Mouse (Mus musculus) hindlimb bud, embryonic 11.5 days (tissue): ENCODE measurements around the gene Ift46.

Experiments
- DNase-seq: peaks from one replicate; pipeline ENCODE4 v3.0.0-alpha.2; 2012; ENCODE audit warnings: low read depth, low spot score; ENCODE audit errors: extremely low spot score

Ift46 gene

DNA sequence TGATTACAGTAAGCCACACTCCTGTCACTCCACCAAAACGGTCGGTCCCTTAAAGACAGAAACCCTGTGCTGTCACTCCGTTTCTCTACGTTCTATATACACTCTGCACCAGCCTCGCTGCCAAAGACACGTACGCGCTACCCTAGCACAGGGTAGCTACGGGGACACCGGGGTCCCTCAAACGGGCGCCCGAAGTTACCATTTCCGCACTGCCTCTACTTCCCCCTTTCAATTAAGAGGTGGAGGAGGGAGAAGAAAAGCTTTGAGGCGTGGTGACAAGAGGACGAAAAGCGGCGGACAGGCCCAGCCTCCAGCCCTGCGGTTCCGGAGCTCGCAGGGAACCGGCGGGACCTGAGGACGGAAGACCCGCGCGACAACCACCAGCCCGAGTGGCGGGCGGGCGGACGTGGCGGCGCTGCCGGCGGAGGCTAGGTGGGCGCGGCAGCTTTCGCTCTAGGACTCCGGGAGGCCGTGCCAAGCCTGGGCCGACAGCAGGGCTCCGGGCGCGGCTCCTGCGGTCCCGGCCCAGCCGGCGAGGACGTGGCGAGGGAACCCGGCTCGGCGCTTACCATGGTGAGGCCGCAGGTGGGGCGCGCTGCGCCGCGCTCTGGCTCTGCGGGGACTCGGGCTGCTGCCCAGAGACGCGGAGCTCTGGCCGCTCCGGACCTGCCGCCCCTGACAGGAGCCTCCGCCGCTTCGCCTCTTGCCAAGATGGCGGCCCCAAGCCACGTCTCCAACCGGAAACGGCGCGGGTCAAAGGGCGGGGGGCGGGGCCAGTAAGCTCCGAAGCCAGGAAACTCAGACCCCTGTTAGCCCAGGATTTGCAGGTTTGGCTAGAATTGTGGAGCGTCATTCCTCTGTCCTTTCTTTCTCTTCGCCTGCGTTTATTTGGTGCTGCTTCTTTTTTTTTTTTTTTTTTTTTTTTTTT is at the start of gene Ift46, which contains the start of gene Arcn1:
Gene Ift46 (plus strand): TSS at position 808 of the 928 bp plus-strand sequence.
Gene Arcn1 (minus strand): TSS at position 745 of the 928 bp plus-strand sequence.
- DNase-seq: peak; percentile 64

DNA sequence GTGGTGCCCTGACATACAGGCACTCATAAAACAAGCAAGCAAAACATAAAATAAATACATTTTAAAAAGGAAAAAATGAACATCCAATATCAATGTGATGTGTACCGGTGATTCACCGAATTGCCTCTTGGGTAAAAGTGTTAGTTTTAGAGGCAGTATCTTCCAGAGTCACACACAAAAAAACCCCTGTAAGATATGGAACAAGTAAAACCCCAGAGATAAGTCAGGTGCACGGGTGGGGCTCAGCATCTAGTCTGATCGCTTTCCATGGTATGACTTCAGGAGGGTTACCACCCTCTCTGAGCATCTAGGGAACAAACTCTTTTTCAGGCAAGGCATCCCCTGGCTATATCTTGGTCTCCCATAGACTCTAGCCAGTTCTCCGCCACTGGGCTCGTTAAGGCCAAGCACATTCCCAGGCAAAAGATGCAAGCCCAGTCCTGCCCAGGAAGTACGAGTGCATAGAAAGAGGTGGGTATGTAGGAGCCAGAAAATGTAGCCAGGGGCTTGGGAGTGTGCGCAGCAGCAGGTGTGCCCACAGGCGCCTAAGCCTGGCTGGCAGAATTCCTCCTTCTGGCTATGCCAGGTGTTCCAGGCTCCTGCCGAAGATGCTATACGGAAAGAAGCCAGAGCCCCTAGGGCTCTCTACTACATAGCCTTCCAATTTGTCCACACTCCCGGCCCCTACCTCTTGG is 48.6 kb upstream of the Ift46 start:
- no peak for DNase-seq

DNA sequence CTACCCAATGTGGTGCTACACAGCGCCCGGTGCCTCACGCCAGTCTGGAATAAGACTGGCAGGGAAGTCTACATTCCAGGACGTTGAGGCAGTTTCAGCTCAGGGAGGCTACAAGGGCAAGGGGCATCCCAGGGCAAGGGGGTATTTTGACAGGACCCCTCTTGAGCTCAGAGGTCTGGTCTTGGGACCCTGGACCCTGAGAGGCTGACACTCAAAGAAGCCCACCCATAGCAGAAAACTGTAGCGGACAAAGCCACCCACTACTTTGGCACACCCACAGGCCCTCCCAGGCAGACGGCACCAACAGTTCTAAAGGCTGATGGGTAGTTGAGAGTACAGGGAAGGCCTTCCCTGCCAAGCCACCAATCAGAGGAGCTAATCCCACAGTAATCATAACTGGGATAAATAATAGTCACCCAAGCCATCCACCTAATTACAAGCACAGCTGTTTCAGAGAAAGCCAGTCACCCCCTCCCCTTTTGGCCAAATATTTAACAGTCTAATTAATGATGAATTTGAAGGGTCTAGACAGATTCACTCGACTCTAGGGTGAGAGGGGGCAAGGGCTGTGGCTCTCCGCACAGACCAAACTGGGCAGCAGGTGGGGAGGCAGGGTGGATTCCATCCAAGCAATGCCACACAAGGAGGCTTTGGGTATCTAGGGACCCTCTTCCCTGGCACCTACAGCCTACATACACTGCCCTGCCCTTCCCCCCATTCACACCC is 47.9 kb upstream of the Ift46 start:
- DNase-seq: no peak

DNA sequence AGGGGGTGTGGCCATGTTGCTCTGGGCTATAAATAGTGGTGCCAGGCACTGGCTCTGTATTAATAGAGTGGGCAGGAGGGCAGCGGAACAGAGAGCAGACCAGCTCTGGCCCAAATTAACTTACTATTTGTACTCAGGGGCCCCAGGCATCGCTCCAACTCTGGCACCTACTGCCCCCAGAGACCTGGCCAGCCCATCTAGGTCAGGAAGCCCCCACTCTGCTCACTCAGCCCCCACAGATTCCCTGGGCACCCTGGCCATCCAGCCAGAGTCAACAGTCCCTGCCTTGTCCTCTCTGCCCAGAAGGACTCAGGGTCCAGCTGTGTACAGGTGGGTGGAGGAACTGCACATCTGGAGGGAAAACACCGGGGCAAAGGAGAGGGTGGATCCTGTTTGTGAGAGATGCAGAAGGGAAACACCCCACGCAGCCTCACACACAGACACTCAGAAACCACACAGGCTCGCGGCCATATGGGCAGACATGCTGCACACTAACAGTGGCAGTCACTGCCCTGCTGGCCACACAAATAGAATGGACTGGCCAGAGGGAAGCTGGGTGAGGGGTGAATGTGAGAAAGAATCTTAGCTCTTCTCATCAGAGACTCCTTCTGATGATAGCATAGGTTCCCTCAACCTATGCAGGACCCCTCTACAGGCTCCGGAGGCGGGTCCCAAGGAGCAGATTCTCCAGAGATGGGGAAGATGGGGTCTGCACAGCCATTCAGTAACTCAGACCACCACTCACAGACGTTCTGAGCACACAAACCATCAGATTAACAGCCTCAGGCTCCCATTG is 47.2 kb upstream of the Ift46 start:
- no peak for DNase-seq

DNA sequence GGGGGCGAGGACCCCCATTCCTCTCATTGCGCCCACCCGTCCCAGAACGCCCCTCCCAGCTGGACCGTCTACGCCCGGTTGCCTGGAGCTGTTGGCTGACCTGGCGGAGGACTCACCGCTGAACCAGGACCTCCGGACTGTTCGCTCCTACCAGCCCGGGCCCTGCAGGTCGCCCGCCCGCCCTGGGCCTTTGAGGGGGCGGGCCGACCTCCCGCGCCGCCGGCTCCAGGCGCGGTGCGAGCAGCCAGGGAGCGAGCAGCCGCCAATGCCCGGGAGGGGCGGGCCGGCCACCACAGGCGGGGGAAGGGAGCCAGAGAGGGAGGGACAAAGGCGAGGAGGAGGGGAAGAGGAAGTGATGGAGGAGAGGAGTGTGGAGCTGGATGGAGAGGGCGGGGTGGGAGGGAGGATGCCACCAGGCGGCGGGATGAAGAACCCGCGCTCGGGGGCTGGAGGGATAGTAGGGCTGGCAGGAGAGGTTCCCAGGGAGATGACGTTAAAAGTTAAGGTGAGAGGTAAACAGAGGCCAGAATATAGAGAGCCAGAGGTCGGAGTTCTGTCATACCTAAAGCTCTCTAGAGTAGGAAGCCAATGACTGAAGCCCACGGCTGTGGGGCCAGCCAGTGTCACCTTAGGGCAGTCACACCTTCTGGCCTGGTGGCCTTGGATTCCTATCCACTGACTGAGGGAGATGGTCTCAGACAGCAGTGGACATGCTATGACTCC is 46.4 kb upstream of the Ift46 start:
- DNase-seq: no peak

DNA sequence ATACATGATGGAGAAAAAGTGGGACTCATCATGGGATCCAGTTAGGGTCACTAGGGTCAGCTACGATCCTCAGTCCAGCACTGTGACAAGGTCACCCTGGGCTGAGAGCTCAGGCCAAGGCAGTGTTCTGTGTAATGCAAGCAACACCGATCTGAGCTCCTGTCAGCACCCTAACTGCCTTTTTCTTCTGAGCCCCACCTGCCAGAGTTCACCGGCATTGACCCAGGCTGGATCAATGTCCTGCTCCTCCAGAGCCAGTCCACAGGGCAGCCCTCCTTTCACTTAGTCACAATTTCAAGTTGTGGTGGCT is 45.9 kb upstream of the Ift46 start:
- no peak for DNase-seq

DNA sequence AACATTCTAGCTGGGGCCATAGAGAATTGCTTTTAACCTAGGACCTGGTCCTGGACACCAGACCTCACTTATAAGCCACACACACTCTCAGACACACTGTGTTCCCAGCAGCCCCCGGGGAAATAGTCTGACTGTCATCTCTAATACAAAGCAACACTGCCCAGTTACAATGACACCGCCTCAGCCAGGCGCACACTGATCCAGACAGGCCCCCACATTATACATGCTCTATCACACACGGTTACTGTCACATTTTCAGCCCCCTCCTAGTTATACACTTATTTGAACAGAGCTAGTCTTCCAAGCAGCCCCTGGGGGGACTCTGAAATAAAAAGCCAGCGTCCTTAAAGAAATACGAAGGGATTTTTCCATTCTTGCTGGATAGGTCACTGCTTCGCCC is 45.1 kb upstream of the Ift46 start:
- no peak for DNase-seq

DNA sequence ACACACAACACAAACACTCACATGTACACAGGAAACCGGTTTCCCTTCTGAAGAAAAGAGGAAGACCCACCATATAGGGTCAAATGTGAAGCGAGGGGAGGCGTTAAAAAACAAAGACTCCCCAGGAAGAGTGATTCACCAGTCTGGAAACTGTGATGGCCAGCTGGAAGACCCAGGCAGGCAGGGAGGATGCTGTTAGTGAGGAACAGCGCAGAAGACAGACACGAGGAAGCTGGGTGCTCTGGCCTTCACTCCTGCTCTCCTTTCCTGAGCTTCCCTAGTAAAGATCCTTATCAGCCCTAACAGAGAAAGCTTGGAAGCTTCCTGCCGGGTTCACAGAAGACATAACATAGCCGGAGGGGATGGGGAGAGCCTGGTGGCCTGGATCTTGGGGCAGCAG is 44.7 kb upstream of the Ift46 start:
- DNase-seq: no peak

DNA sequence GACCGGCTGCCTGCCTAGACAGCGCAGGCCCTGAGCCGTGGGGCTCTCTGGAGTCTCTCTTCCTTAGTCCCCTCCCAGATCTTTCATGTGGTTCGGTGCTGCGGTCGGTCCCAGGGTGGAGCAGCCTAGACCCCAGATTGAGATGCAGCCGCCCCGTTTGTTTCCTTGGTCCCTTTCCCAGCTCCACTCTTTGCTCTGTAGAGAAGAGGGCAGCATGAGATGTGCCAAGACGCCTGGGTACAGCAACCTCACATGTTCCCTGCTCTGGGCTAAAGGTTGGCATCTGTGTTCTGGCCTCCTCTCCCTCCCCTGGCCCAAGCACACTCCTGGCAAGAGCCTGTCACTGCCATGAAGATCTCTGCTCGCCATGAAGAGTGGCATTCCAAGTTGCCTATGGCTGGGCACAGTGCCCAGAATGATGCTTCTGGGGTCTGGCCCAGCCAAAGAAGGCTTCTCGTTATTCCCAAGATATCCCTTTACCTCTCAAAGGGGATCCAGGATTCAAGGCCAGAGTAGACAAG is 44.1 kb upstream of the Ift46 start:
- DNase-seq: no peak

DNA sequence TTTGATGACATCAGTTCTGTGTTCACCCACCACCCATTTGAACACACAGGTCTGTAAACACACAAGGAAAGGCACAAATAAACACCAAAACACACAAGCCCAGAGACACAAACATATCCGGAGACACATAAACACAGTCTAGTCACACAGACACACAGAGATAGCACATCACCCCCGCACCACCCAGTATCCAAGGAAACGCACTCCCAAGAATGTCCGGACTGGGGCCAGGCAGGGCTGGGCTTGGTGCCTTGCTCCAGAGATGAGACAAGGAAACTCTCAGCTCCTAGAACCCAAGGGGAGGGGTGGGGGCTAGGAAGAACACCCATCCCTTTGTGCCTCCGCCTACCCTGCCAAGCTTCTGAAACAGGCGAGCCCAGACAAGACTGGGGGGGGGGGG is 43.5 kb upstream of the Ift46 start:
- DNase-seq: no peak

DNA sequence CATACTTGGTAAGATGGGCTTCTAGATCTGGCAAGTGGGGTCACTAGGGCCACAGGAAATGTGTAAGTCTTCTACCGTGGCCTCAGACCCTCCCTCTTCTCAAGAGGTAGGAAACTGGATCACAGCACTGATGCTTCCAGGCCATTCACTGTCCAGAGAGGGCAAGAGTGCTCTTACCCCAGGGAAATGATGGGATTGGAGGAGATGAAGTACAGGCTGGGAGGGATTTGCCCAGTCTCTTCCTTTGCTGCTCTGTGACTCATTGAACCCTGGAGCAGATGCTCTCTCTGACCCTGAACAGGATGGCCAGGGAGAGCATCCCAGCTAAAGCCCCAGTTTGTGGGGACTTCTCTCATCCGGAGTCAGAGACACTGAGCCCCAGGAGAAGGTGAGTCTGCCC is 43.0 kb upstream of the Ift46 start:
- no peak for DNase-seq

DNA sequence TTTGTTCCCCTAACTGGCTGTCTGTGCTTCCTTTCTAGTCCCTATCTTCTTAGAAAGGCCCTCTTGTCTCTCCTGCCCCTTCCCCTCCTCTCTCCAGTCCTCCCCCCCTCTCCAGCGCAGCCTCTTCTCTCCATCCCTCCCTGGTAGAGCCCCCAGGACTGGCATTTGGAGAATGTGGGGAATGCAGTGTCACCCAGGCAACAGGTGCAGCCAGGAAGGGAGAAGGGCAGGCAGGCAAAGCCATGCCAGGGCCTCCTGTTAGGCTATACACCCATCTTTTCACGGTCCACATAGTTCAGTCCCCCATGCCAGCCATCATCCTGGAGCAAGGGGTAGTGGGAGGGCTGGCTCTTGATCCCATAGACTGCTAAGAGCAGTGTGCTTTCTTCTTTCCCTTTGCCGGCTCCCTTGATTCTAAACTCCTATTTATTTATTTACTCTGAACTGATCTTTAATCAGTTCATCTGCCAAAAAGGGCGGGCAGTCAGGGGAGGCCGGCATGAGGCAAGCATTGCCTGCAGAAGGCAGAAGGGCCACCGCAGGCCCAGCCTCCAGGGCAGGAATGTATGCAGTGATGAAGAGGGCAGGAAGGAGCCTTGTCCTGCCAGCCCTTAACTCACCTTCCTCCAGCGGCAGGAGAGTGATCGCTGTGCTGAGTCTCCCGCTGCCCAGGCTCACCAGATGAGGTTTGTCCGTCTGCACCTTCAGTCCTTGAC is 41.1 kb upstream of the Ift46 start:
- no peak for DNase-seq

DNA sequence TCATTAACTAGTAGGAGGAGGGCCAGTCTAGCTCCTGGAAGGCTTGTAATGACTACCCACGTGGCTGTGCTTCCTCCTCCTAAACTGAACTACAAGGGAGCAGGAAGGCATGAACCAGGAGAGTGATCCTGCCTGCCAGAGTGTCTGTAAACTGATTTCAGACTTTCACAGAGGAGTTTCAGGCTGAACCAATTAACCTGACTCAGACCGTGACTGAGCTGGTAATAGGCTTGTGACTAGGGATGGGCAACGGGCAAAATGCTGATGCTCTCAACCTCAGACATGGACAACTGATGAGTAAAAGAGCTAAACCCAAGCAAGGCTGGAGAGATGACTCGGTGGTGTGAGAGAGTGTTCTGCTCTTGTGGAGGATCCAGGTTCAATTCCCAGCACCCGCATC is 40.3 kb upstream of the Ift46 start:
- no peak for DNase-seq

DNA sequence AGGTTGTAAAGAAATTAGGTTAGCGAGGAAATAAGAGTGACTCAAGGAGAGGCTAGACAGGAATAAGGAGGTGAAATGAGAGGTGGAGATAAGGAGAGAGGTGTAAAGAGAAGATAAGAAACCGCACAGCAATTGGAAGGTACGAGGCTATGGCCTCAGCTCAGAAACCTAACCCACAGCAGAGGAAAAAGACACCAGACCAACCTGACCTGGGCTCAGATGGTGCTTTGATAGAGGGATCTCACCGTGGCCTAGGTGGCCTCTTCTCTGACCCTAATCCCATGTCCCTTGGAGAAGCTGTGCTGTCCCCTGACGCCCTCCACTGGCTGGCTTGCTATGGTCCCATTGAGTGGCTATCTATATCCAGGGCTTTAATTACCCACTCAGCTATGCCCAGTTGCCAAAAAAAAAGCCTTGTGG is 35.6 kb upstream of the Ift46 start:
- no peak for DNase-seq

DNA sequence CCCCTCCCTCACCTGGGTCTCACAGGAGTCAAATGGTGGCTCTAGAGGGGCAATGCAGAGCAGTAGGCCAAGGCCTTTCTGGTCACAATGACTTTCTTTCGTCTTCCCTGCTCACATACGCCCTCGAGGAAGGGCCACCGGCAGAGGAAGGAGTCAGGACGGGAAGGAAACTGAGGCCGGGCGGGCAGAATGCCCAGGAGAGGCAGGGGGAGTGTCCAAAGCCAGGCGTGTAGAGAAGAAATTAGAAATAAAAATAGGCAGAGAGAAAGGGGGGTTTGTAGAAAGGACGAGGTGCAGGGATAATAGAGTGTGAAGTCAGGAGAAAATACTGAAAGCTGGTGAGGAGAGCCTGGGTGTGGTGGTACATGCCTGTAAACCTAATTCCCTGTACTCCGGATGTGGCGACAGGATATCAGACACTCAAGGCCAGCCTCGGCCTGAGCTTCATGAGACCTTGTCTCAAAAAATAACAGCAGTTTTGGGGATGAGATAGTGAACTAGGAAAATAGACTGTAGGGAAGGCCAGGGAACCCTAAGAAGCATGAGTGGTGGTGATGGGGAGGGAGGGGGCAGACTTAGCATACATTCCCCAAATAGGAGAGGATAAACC is 34.7 kb upstream of the Ift46 start:
- DNase-seq: no peak

DNA sequence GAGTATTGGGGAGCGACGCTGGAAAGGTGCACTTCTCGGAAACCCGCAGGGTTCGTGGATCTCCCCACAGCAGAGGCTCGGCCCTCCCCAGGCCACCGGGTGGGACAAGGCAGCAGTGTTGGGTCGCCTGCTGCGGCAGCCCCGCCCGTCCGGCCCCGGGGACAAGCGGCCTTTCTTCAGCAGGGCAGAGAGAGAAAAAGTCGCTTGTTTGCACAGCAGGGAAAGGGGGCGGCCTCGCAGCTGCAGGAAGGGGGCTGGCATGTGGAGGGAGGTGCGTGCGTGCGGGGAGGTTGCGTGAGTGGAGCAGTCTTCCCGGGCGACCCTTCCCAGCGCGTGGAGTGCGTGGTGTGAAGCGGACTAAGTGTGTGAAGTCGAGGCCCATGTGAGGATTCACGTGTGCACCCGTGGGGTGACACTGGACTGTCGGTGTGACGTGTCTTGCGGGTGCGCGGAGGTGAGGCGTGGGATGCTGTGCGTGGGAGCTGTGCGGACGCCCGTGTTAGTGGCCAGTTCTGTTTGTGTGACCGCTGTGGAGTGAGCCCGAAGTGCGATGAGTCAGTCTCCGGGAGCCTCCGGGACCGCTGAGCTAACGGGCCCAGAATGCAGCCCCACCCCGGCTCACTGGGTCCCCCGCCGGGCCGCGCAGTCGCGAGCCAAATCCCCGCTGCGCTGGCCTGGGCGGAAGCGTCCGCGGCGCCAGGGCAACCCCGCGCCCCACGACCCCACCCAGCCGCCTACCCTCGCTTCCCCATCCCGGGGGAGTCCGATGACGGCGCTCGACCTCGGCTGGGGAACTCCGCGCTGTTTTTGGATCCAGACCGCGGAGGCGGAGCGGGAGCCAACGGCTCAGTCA is 33.8 kb upstream of the Ift46 start:
- no peak for DNase-seq

DNA sequence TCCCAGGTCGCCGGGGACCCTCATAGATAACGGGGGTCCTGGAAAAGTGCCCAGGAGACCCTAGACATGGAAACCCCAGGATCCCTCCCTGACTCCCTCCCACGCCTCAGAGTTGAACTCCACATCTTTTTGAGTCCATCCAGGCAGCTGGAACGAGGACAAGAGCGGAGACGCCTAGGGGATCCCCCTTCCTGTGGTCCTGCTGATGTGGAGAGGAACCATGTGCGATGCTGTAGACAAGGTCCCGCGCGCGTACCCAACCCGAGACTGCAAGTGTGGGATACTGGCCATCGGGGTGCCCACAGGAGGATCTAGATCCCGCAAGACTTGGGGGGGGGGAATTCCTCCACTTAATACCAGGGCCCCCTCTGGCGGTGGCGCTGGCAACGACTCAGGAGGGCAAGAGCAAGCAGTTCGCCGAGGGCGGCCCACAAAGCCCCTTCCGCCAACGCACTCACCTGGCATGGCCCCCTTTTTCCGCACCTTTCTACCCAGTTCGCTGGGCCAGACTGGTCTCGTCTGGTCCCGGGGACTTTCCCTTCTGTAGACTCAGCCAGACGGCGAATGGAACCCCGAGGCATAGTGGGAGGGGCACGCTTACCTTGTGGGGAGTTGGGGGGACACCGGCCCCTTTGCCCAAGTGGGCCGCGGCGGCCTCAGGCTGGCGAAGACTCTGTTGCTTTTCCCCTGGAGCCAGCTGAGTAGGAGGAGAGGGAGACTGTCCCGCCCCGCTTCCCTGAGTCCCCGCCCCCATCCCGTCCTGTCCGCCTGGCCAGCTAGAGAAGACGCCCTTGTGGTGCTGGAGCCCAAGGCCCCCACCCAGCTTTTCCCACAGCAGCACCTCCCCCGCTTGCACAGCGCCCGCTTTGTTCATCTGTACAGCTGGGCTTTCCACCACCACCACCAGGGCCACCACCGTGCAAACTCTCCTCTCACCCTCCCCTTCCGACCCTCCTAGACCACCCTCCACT is 32.9 kb upstream of the Ift46 start, which contains the start of gene Phldb1:
Gene Phldb1 (minus strand): TSS at position 675 of the 971 bp plus-strand sequence.
- DNase-seq: no peak
